Mouse (Mus musculus) kidney, postnatal 14 days (tissue): ENCODE data around the gene Egln3.

Experiments
- DNase-seq: peaks from one replicate; pipeline ENCODE4 v3.0.0; 2022; ENCODE audit warnings: mixed read lengths

Gene Egln3

DNA sequence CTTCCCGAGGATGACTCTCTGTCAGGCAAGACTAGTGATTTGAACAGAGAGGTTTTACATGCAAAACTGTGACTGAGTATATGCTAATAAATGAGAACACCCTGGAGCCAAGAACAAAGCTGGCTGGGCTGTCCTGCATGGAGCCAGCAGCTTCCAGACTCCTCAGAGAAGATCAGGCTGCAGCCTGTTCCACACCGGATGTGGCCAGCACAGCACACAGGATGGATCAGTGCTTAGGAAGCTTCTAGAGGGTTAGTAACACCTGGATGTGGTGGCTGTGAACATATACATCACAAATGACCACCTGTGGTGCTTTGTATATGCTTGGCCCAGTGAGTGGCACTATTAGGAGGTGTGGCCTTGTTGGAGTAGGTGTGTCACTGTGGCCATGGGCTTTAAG lies 43.4 kb downstream of the Egln3 start:
- no peak for DNase-seq

DNA sequence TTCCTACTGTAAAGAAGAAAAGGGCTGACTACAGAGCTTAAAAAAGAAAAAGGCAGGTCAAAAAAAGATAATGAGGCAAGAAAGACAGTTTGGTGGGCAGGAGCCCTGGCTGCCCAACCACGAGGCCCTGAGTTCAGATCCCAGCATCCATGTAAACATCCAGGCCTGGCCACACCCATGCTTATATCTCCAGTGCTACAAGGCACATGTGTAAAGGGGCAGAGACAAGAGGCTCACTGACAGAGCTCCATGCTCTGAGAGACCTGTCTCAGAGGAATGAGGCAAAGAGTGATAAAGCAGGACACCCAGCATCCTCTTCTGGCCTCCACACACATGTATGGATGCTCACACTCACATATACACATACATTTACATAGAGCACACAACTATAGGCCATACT lies 48.9 kb downstream of the Egln3 start:
- DNase-seq: no peak

DNA sequence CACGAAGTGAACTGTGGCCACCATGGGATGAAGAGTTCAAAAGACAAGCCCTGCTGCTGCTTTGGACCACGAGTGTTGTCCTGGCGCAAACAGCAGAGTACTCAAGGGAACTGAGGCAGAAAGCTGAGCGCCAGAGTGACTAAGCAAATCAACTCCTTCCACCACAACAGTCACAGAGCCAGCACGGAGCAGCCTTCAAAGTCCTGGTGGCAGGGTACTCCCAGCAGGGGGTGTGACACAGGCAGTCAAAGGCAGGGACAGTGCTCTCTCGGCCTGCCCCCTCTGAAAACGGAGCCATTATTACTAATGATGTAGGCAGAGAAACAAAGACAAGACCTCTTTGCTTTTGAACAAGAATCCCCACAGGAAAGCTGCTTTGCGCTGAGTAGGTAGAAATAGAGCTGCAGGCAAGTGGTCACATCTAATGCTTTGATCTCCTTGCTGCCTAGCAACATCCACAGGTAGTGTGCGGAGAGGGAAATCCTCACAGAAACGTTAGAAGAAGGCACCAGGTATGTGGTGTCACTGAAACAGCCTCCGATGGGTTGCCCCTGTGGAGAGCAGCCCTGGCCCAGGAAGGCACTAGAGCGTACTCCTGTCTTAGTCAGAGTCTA lies 56.6 kb downstream of the Egln3 start:
- no peak for DNase-seq
